Mouse (Mus musculus) liver, embryonic 12.5 days (tissue): ENCODE results near the gene Nfya. TPM values are rescaled to one million over a fixed set of nuclear protein-coding genes. Genes with fewer than 3 reads are reported as not detected.

Source experiments
- ATAC-seq: fragments of 200-750 bp; cut with Nextera tagmentation; 2 replicates; pipeline ENCODE4 v1.8.0; 2017; ENCODE audit warnings: moderate number of reproducible peaks, mild to moderate bottlenecking, moderate library complexity
- H3K27ac ChIP-seq: fragments of 300-500 bp; sonication (generic); 2 replicates; pipeline ENCODE4 v1.5.1; 2016; ENCODE audit warnings: mild to moderate bottlenecking
- H3K27me3 ChIP-seq: fragments of 300-500 bp; sonication (generic); replicated peaks from 2 replicates; pipeline ENCODE4 v1.6.1; 2016; ENCODE audit warnings: mild to moderate bottlenecking, moderate library complexity
- H3K36me3 ChIP-seq: fragments of 300-500 bp; sonication (generic); 2 replicates; pipeline ENCODE4 v1.6.1; 2016; ENCODE audit warnings: mild to moderate bottlenecking, moderate library complexity
- H3K4me1 ChIP-seq: fragments of 300-500 bp; sonication (generic); 2 replicates; pipeline ENCODE4 v1.6.1; 2016
- H3K4me2 ChIP-seq: fragments of 300-500 bp; sonication (generic); 2 replicates; pipeline ENCODE4 v1.6.1; 2016; ENCODE audit warnings: mild to moderate bottlenecking, moderate library complexity
- H3K4me3 ChIP-seq: fragments of 300-500 bp; sonication (generic); 2 replicates; pipeline ENCODE4 v1.5.1; 2016; ENCODE audit warnings: mild to moderate bottlenecking, moderate library complexity
- H3K9ac ChIP-seq: fragments of 300-500 bp; sonication (generic); 2 replicates; pipeline ENCODE4 v1.6.1; 2016; ENCODE audit warnings: mild to moderate bottlenecking, moderate library complexity
- H3K9me3 ChIP-seq: fragments of 300-500 bp; sonication (generic); replicated peaks from 2 replicates; pipeline ENCODE4 v1.6.1; 2016; ENCODE audit warnings: mild to moderate bottlenecking, moderate library complexity
- WGBS: fragments of 180-500 bp; shearing (Covaris S2); methylation state at CpG from one replicate; pipeline ENCODE4 v1.1.7; 2016; ENCODE audit not compliant: insufficient replicate concordance; 5-methylcytosine and 5-hydroxymethylcytosine counted together
- polyA plus RNA-seq: library from polyadenylated mRNA; unstranded; fragments of >200 nt; fragmentation: Nextera tagmentation; extraction: Ambion mirVana; gene quantifications from 2 replicates; pipeline ENCODE4 v1.2.1, GENCODE M21; 2016

The Nfya gene
- polyA plus RNA-seq, 1 experiment from 2014 or later: 11.3 TPM

DNA sequence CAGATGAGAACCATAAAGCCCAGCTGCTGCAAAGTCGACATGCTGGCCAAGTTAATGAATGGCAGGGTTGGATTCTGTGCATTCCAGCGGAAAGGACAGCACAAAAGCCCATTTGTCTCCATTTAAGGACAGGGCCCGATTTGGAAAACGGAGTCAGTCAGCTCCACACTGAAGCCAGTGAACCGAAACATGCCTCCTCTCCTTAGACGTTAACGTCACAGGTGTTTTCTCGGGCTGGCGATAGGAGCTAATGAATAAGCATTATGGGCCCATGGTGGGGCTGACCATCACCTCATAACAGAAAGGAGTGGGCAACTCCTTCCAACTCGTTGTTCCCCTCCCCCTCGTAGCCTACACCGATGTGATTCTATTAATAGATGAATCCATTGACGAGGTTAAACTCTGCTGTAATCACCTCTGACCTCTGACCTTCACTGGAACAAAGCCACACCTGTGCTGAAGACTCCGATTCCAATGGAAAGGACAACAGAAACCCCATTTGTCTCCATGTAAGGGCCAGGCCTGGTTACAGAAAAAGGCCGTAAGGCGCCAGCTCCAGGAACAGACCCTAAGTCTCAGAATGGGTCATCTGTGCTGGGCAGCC, 33.9 kb upstream of the Nfya start:
- Histone ChIP-seq H3K9ac (no peak overlapping the region), H3K36me3 (peaks cover 18% of the 10 kb centered on the region), H3K4me2 (no peak overlapping the region), H3K9me3 (no peaks in the 10 kb centered on the region), H3K27ac (no peak overlapping the region), H3K4me3 (no peak overlapping the region), H3K4me1 (peaks cover 33% of the 10 kb centered on the region), H3K27me3 (no peaks in the 10 kb centered on the region)
- 86% methylated on average over 16 of the region's 16 CpGs for WGBS
- no peak for ATAC-seq

DNA sequence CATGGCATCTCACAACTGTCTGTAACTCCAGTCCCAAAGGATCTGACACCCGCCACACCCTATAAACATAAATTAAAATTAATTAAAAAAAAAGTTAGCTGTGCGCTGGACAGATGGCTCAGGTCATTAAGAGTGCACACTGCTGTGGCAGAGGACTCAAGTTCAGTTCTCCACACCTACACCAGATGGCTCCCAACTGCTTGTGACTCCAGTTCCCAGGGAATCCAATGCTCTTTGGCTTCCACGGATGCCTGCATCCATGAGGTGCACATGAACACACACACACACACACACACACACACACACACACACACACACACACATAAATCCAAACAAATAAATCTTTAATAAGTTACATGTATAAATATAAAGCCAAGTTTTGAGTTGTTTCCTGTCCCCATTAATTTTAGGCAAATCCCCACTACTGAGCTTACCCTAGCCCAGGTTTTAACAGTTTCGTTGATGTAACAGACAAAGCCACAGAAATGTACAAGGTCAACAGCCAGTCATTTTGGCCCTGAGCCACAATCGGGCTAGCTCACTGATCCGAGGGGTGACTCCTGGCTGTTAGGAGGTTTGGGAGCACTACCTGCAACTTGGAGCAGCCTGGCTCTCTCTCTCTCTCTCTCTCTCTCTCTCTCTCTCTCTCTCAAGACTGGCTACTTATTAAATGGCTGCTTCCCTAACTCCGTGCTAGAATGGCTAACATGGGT, 33.2 kb upstream of the Nfya start:
- Histone ChIP-seq H3K27me3 (no peaks in the 10 kb centered on the region), H3K27ac (no peak overlapping the region), H3K9ac (no peak overlapping the region), H3K9me3 (no peaks in the 10 kb centered on the region), H3K4me1 (peaks cover 26% of the 10 kb centered on the region), H3K4me2 (no peak overlapping the region), H3K4me3 (no peak overlapping the region), H3K36me3 (peaks cover 10% of the 10 kb centered on the region)
- no peak for ATAC-seq
- 73% methylated on average over 7 of the region's 7 CpGs for WGBS

DNA sequence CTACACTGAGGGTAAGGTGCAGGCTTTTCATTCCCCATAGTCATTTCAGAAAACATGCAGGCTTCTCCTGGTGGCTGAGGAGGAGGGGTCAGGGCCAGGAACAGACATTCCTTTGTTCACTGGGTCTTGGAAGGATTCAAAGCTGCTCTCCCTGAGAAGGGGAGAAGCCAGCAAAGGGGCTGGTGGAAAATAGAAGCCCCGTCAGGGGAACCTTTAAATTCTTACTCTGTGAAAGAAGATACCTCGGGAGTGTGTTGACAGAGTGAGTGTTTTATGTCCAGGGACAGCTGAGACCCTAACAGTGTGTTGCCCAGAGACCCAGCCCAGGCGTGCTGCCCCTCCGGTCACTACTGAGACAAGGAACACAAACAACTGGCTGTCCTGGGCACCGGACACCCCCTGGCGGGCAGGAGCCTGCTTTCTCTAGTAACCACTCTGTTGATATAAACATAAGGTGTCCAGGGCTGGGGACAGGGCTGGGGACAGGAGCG, 27.8 kb upstream of the Nfya start:
- no peak overlapping the region for H3K4me3 ChIP-seq
- H3K4me1 ChIP-seq: peaks cover 24% of the 10 kb centered on the region
- peak overlapping the region; percentile 10; the same call in 1 of the 2 replicates for H3K9ac ChIP-seq
- H3K27ac ChIP-seq: 0 out of 2 replicates have a peak overlapping the region, but pooled peaks have one; percentile 24
- H3K36me3 ChIP-seq: no peaks in the 10 kb centered on the region
- 59% methylated on average over 7 of the region's 7 CpGs for WGBS
- ATAC-seq: no peak
- H3K9me3 ChIP-seq: no peaks in the 10 kb centered on the region
- no peaks in the 10 kb centered on the region for H3K27me3 ChIP-seq
- H3K4me2 ChIP-seq: no peak overlapping the region

DNA sequence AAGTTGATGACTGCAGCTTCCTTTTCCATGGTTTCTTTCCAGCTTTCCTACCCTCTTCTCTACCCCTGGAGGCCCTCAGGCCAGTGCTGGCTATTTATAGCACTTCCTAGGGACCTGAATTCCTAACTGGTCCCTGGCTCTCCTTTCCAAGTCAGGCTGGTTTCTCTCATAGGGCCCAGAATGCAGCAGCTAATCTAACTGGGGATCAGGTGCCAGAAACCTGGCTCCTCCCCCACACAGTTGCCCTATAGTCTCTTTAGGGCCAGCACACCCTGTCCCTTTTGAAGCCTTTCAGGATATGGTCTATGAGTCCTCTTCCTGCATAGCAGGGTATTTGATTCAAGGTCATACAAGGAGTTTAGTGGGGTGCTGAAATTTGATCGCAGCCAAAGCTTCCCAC, 26.8 kb upstream of the Nfya start:
- 83% methylated on average over 1 of the region's 1 CpGs for WGBS
- peaks cover 33% of the 10 kb centered on the region for H3K4me1 ChIP-seq
- H3K4me3 ChIP-seq: no peak overlapping the region
- ATAC-seq: no peak
- H3K9ac ChIP-seq: no peak overlapping the region
- H3K27me3 ChIP-seq: no peaks in the 10 kb centered on the region
- no peaks in the 10 kb centered on the region for H3K36me3 ChIP-seq
- no peak overlapping the region for H3K4me2 ChIP-seq
- H3K27ac ChIP-seq: no peak overlapping the region
- H3K9me3 ChIP-seq: no peaks in the 10 kb centered on the region

DNA sequence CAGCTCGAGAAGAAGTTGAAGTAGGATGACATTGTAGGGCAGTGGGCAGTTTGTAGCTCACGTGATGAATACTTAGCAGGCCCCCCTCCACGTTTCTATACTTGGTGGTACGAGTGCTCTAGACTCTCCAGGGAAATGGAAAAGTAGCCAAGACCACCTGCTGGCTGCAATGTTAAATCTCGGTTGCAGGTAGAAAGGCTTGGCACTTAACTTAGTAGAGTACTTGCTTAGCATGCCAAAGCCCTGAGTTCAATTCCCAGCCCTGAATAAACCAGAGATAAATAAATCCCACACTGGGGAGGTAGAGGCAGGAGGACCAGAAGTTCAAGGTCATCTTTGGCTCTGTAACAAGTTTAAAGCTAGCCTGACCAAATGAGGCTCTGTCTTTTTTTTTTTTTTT, 24.8 kb upstream of the Nfya start:
- H3K27me3 ChIP-seq: no peaks in the 10 kb centered on the region
- H3K4me1 ChIP-seq: peaks cover 52% of the 10 kb centered on the region
- H3K4me2 ChIP-seq: no peak overlapping the region
- no peak overlapping the region for H3K4me3 ChIP-seq
- H3K36me3 ChIP-seq: no peaks in the 10 kb centered on the region
- 74% methylated on average over 5 of the region's 5 CpGs for WGBS
- H3K27ac ChIP-seq: no peak overlapping the region
- no peak overlapping the region for H3K9ac ChIP-seq
- no peak for ATAC-seq
- H3K9me3 ChIP-seq: no peaks in the 10 kb centered on the region

DNA sequence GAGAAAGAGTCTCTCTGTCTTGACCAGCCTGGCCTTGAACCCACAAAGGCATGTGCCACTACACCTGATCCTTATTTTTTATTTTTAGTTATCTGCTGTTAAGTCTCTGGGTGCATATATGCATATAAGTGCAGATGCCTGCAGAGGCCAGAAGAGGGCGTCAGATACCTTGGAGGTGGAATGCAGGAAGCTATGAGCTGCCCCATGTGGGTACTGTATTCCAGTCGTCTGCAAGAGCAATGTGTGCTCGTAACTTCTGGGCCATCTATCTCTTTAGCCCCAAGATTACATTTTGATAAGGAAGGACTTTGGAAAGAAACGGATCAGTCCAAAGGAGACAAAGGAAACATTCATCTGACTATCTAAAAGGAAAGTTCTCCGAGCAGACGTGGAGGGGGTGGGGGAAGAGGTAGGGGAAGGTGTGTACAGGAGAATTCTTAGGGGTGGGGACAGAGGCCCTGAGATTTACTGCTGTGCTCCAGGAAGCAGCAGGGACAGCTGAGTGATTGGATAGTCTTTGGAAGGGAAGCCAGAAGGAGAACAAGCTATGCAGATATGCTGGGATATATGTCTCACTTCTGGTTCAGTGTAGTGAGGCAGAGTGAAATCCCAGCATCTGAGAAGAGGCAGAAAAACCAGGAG, 24.1 kb upstream of the Nfya start:
- no peaks in the 10 kb centered on the region for H3K36me3 ChIP-seq
- no peak overlapping the region for H3K4me3 ChIP-seq
- H3K9me3 ChIP-seq: no peaks in the 10 kb centered on the region
- no peak overlapping the region for H3K4me2 ChIP-seq
- H3K4me1 ChIP-seq: peaks cover 52% of the 10 kb centered on the region
- H3K27ac ChIP-seq: no peak overlapping the region
- H3K27me3 ChIP-seq: no peaks in the 10 kb centered on the region
- WGBS: 54% methylated on average over 6 of the region's 6 CpGs
- H3K9ac ChIP-seq: no peak overlapping the region
- no peak for ATAC-seq

DNA sequence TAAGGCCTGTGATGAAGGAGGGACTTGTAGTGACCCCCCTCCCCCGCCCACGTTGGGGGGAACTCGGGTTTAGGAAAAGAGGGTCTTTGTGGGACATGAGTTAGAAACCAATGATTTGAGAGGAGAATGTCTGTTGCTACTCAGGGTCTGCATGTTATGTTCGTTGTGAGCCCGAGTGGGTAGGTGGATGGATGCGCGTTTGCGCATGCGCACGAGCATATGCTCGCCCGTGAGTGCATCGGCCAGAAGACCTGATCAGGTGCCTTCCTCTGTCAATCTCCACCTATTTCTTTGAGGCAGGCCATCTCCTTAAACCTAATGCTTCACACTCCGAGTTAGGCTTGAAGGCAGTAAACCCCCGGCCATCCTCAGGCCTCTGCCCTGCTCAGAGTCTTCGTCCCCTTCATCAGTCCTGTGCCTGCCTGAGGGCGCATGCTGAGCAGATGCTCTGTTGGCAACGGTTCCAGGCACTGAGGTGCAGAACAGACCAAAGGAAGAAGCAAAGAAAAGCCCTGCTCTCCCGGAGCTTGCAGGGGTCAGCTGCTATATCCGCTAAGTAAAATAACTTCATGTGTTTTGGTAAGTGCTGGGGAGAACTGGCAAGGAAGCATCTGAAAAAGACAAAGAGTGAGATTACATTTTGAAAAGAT, 23.4 kb upstream of the Nfya start:
- Histone ChIP-seq H3K27ac (peak overlapping the region; percentile 42; the same call in 1 of the 2 replicates), H3K9ac (0 out of 2 replicates have a peak overlapping the region, but pooled peaks have one; percentile 37), H3K36me3 (no peaks in the 10 kb centered on the region), H3K9me3 (no peaks in the 10 kb centered on the region), H3K4me3 (no peak overlapping the region), H3K27me3 (no peaks in the 10 kb centered on the region), H3K4me2 (peak overlapping the region; percentile 40; the same call in 1 of the 2 replicates), H3K4me1 (peaks cover 57% of the 10 kb centered on the region)
- no peak for ATAC-seq
- 69% methylated on average over 20 of the region's 20 CpGs for WGBS

DNA sequence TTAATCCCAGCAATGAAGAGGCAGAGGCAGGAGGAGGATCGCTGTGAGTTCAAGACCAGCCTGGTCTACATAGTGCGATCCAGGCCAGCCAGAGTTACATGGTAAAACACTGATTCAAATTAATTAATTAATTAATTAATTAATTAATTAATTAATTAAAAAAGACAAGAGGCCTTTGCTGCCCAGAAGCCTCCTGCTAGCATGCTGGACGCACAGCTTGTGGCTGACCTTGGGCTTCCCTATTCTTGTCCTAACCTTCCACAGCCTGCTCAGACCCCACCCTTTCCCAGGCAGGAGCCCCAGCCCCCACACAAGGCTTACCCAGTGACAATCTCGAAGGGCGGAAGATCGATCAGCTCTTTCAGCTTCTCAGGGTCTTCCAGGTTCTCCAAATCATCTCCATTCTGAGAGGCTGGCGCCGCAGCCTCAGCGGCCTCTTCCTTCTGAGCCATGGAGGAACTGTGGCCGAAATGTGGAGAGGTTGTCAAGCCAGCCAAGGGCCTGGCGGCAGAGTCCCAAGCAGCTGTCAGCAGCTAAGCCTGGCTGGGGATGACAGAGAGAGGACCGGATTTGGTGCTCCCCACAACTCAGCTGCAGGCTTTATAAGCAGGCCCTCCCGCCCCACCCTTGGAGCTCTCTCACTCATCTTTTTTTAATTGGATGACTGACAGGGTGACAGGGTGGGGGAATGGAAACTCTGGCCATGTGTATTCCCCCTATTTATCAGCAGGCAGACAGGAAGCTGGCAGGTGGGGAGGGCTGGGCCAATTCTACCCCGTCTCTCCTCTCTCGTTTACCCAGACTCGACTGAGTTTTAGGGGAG, 22.7 kb upstream of the Nfya start, which contains the start of gene Apobec2:
Gene Apobec2, minus strand, starts transcription at position 773 of the 823 bp plus-strand sequence.
- Histone ChIP-seq H3K36me3 (no peaks in the 10 kb centered on the region), H3K27ac (peak within 1 kb of the TSS; percentile 42; the same call in 1 of the 2 replicates)

DNA sequence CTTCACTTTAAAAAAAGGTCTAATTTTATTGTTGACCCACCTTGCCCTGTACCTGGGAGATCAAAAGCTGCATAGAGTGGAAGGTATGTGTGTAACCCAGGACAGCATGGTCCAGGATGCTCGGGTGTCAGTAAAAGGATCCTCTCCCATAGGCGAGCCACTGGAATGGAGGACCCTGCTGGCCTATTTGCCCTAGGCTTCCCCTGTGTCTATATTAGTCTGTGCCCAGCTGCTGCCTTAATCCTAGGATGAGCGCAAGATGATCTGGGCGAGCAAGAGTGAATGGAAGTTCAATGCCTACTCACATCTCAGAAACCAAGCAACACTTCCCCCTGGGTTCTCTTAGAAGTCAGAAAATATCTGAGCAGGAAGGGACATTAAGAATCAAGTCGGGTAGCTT, 21.3 kb upstream of the Nfya start:
- Histone ChIP-seq H3K27me3 (no peaks in the 10 kb centered on the region), H3K27ac (no peak overlapping the region), H3K9me3 (no peaks in the 10 kb centered on the region), H3K4me3 (no peak overlapping the region), H3K4me1 (peaks cover 60% of the 10 kb centered on the region), H3K4me2 (no peak overlapping the region), H3K9ac (no peak overlapping the region), H3K36me3 (no peaks in the 10 kb centered on the region)
- 70% methylated on average over 5 of the region's 5 CpGs for WGBS
- ATAC-seq: no peak

More for the DNA sequence above, 22.7 kb upstream of the Nfya start, which contains the start of gene Apobec2:
- peak within 1 kb of the TSS; percentile 37; the same call in 1 of the 2 replicates for H3K9ac ChIP-seq
- peak; percentile 62 for ATAC-seq
- H3K4me1 ChIP-seq: peaks cover 57% of the 10 kb centered on the region
- H3K9me3 ChIP-seq: no peaks in the 10 kb centered on the region
- whole genome bisulfite sequencing: 25% methylated on average over 16 of the region's 16 CpGs
- no peaks in the 10 kb centered on the region for H3K27me3 ChIP-seq
- H3K4me2 ChIP-seq: peak within 1 kb of the TSS; percentile 40
- no peak within 1 kb of the TSS for H3K4me3 ChIP-seq

DNA sequence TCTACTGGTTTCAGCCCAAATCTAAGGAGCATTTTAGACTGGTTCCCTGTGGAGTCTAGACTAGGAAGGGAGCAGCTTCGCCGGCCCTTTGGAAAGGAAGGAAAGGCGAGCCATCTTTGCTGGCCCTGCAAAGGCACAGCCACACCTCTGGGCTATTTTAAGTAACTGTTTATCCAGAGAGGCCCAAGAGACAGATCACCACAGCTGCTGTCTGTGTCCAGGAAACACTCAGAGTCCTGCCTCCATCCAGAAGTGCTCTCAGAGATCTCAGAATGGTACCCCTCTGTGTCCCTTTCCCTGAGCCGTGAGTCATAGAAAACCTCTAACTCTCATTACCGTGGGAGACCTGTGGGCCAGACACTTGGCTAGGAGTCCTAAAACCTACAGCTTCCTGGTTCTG, 20.7 kb upstream of the Nfya start:
- H3K36me3 ChIP-seq: no peaks in the 10 kb centered on the region
- H3K4me3 ChIP-seq: no peak overlapping the region
- 25% methylated on average over 5 of the region's 5 CpGs for WGBS
- no peak for ATAC-seq
- no peaks in the 10 kb centered on the region for H3K9me3 ChIP-seq
- no peak overlapping the region for H3K9ac ChIP-seq
- no peak overlapping the region for H3K4me2 ChIP-seq
- peaks cover 67% of the 10 kb centered on the region for H3K4me1 ChIP-seq
- H3K27ac ChIP-seq: no peak overlapping the region
- no peaks in the 10 kb centered on the region for H3K27me3 ChIP-seq

DNA sequence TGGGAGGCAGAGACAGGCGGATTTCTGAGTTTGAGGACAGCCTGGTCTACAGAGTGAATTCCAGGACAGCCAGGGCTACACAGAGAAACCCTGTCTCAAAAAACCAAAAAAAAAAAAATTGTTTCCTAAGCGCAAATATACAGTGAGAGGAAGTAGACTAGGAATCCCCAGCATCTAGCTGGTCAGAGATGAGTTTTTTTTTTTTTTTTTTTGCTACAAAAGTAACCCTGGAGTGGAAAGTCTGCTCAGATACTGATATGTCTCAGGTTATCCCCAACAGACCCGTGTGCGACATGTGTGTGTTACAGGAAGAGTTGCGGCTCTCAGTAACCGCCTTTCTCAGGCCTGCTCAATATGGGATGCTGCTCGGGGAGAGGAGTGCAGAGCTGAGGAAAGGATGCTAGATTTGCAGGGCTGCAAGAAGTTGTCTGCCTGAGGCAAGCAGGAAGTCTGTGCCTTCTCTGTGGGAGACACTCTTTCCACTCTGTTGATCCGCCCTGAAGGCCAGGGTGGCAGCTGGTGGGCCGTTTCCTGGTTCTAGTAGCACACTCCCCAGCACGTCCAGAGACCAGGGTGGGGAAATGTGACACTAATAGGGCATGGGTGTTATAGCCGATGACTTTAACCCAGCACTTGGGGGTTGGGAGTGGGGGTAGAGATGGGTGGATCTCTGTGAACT, 18.3 kb upstream of the Nfya start:
- Histone ChIP-seq H3K4me3 (no peak overlapping the region), H3K4me1 (peaks cover 70% of the 10 kb centered on the region), H3K36me3 (no peaks in the 10 kb centered on the region), H3K27me3 (no peaks in the 10 kb centered on the region), H3K9me3 (no peaks in the 10 kb centered on the region), H3K9ac (no peak overlapping the region), H3K27ac (peak overlapping the region; percentile 15), H3K4me2 (no peak overlapping the region)
- ATAC-seq: no peak
- WGBS: 42% methylated on average over 11 of the region's 11 CpGs
